Mouse (Mus musculus): ENCODE measurements at regions not wholly inside any gene's neighbourhood (a gene's known extent, or its start where the extent isn't known, plus 50 kb on each side); places are given as distances from the start of the nearest gene placed in this dataset.

GRCm38 (mm10) chr13:111890792-111891191 lies 82.0 kb upstream of the Map3k1 start:
- Histone ChIP-seq H3K9ac (replicated peaks; ENCODE audit: low read length, poor library complexity, severe bottlenecking) (no peak overlapping the region), H3K9me3 (ENCODE audit: low read length) (no peaks in the 10 kb centered on the region), H3K36me3 (ENCODE audit: insufficient read depth, low read length) (no peaks in the 10 kb centered on the region), H3K4me3 (ENCODE audit: low read depth, low read length) (no peak overlapping the region), H3K4me1 (ENCODE audit: insufficient read depth, low read length) (no peaks in the 10 kb centered on the region), H3K27me3 (ENCODE audit: insufficient read depth, low read length) (no peaks in the 10 kb centered on the region), H3K27ac (ENCODE audit: low read depth, low read length) (no peak overlapping the region), H3K4me2 (ENCODE audit: low read depth, low read length, poor library complexity, severe bottlenecking) (no peak overlapping the region)
- WGBS = 76% methylated on average over 3 of the region's 3 CpGs
- ATAC-seq (ENCODE audit: low FRiP score) (no peak), DNase-seq (ENCODE audit: low spot score) (no peak)
- TF ChIP-seq CTCF (IDR thresholded peaks at IDR 0.05) = no peak

GRCm38 (mm10) chr13:111892141-111892540 lies 83.3 kb upstream of the Map3k1 start:
- ATAC-seq (ENCODE audit: low FRiP score) = no peak
- Histone ChIP-seq H3K36me3 (ENCODE audit: insufficient read depth, low read length) (no peaks in the 10 kb centered on the region), H3K4me3 (ENCODE audit: low read depth, low read length) (no peak overlapping the region), H3K27me3 (ENCODE audit: insufficient read depth, low read length) (no peaks in the 10 kb centered on the region), H3K9me3 (ENCODE audit: low read length) (no peaks in the 10 kb centered on the region), H3K4me1 (ENCODE audit: insufficient read depth, low read length) (0 out of 2 replicates have a peak, but pooled peaks cover 2% of the 10 kb centered on the region), H3K9ac (replicated peaks; ENCODE audit: low read length, poor library complexity, severe bottlenecking) (no peak overlapping the region), H3K4me2 (ENCODE audit: low read depth, low read length, poor library complexity, severe bottlenecking) (no peak overlapping the region), H3K27ac (ENCODE audit: low read depth, low read length) (no peak overlapping the region)
- 94% methylated on average over 8 of the region's 8 CpGs for WGBS
- no peak for DNase-seq (ENCODE audit: low spot score)
- no peak for TF ChIP-seq CTCF (IDR thresholded peaks at IDR 0.05)

- Histone ChIP-seq H3K9me3 (ENCODE audit: low read length) (no peaks in the 10 kb centered on the region), H3K27me3 (ENCODE audit: insufficient read depth, low read length) (no peaks in the 10 kb centered on the region), H3K4me2 (ENCODE audit: low read depth, low read length, poor library complexity, severe bottlenecking) (no peak overlapping the region), H3K36me3 (ENCODE audit: insufficient read depth, low read length) (no peaks in the 10 kb centered on the region), H3K9ac (replicated peaks; ENCODE audit: low read length, poor library complexity, severe bottlenecking) (no peak overlapping the region), H3K4me1 (ENCODE audit: insufficient read depth, low read length) (0 out of 2 replicates have a peak, but pooled peaks cover 2% of the 10 kb centered on the region), H3K27ac (ENCODE audit: low read depth, low read length) (no peak overlapping the region), H3K4me3 (ENCODE audit: low read depth, low read length) (no peak overlapping the region)
- ATAC-seq (ENCODE audit: low FRiP score) (no peak), DNase-seq (ENCODE audit: low spot score) (no peak)
- TF ChIP-seq CTCF (IDR thresholded peaks at IDR 0.05) = no peak
- 67% methylated on average over 14 of the region's 14 CpGs for WGBS
These were observed 84.5 kb upstream of the Map3k1 start for GRCm38 (mm10) chr13:111893221-111893713.

GRCm38 (mm10) chr13:111894804-111895478 lies 86.1 kb upstream of the Map3k1 start:
- DNase-seq (ENCODE audit: low spot score) = no peak
- no peak overlapping the region for H3K4me2 ChIP-seq (ENCODE audit: low read depth, low read length, poor library complexity, severe bottlenecking)
- ATAC-seq (ENCODE audit: low FRiP score) = no peak

GRCm38 (mm10) chr13:111896279-111896678 lies 87.5 kb upstream of the Map3k1 start:
- Histone ChIP-seq H3K9ac (replicated peaks; ENCODE audit: low read length, poor library complexity, severe bottlenecking) (no peak overlapping the region), H3K4me1 (ENCODE audit: insufficient read depth, low read length) (0 out of 2 replicates have a peak, but pooled peaks cover 2% of the 10 kb centered on the region), H3K9me3 (ENCODE audit: low read length) (no peaks in the 10 kb centered on the region), H3K4me3 (ENCODE audit: low read depth, low read length) (no peak overlapping the region), H3K4me2 (ENCODE audit: low read depth, low read length, poor library complexity, severe bottlenecking) (no peak overlapping the region), H3K27ac (ENCODE audit: low read depth, low read length) (no peak overlapping the region), H3K36me3 (ENCODE audit: insufficient read depth, low read length) (no peaks in the 10 kb centered on the region), H3K27me3 (ENCODE audit: insufficient read depth, low read length) (no peaks in the 10 kb centered on the region)
- 20% methylated on average over 2 of the region's 2 CpGs for WGBS
- TF ChIP-seq CTCF (IDR thresholded peaks at IDR 0.05) = no peak
- ATAC-seq (ENCODE audit: low FRiP score) (no peak), DNase-seq (ENCODE audit: low spot score) (no peak)

More at GRCm38 (mm10) chr13:111894804-111895478, 86.1 kb upstream of the Map3k1 start:
- Histone ChIP-seq H3K4me3 (ENCODE audit: low read depth, low read length) (no peak overlapping the region), H3K4me1 (ENCODE audit: insufficient read depth, low read length) (0 out of 2 replicates have a peak, but pooled peaks cover 2% of the 10 kb centered on the region), H3K9ac (replicated peaks; ENCODE audit: low read length, poor library complexity, severe bottlenecking) (no peak overlapping the region), H3K36me3 (ENCODE audit: insufficient read depth, low read length) (no peaks in the 10 kb centered on the region), H3K27me3 (ENCODE audit: insufficient read depth, low read length) (no peaks in the 10 kb centered on the region), H3K9me3 (ENCODE audit: low read length) (no peaks in the 10 kb centered on the region), H3K27ac (ENCODE audit: low read depth, low read length) (no peak overlapping the region)
- TF ChIP-seq CTCF (IDR thresholded peaks at IDR 0.05) = no peak
- WGBS = 74% methylated on average over 15 of the region's 15 CpGs

- no peak overlapping the region for H3K4me2 ChIP-seq (ENCODE audit: low read depth, low read length, poor library complexity, severe bottlenecking)
- no peak overlapping the region for H3K4me3 ChIP-seq (ENCODE audit: low read depth, low read length)
- H3K9ac ChIP-seq (replicated peaks; ENCODE audit: low read length, poor library complexity, severe bottlenecking) = no peak overlapping the region
- H3K4me1 ChIP-seq (ENCODE audit: insufficient read depth, low read length) = no peaks in the 10 kb centered on the region; the same call in 1 of the 2 replicates
- H3K27ac ChIP-seq (ENCODE audit: low read depth, low read length) = no peak overlapping the region
- ATAC-seq (ENCODE audit: low FRiP score) = no peak
- H3K27me3 ChIP-seq (ENCODE audit: insufficient read depth, low read length) = no peaks in the 10 kb centered on the region
- TF ChIP-seq CTCF (IDR thresholded peaks at IDR 0.05) = no peak
- 56% methylated on average over 2 of the region's 2 CpGs for WGBS
- no peaks in the 10 kb centered on the region for H3K36me3 ChIP-seq (ENCODE audit: insufficient read depth, low read length)
- no peaks in the 10 kb centered on the region for H3K9me3 ChIP-seq (ENCODE audit: low read length)
- DNase-seq (ENCODE audit: low spot score) = no peak
These were observed 94.6 kb upstream of the Map3k1 start for GRCm38 (mm10) chr13:111903361-111903760.
